Mouse (Mus musculus) adrenal gland, postnatal 14 days (tissue): ENCODE data around the gene Appl1. TPM values are rescaled to one million over a fixed set of nuclear protein-coding genes. Genes with fewer than 3 reads are reported as not detected.

Source experiments
- total RNA-seq: library from RNA; stranded (reverse); gene quantifications from 2 replicates; pipeline ENCODE4 v1.2.3, GENCODE M21; 2021

Gene Appl1
- total RNA-seq, 1 experiment from 2014 or later = 29.7 TPM

Other genes with a start within 250 kb of the Appl1 start
- gene Asb14, start 76.7 kb downstream of the Appl1 start, total RNA-seq = not detected in 2 replicates
- gene Hesx1, start 23.2 kb upstream of the Appl1 start, total RNA-seq = not detected in 2 replicates
- gene Il17rd, start 67.7 kb upstream of the Appl1 start, total RNA-seq = 3.6 and 5.2 TPM in 2 replicates
- 34.2 and 43.5 TPM in 2 replicates for gene Arhgef3, start 143.7 kb upstream of the Appl1 start, total RNA-seq